Mouse (Mus musculus) spleen, adult 18-20 months (tissue): ENCODE results near the gene Sarnp.
"Not testable (repeated sequence)": the region's sequence is repeated elsewhere in the genome, so short reads cannot be mapped to it uniquely, and the experiment has no call there.

Source experiments
- DNase-seq, 2 experiments: peaks; one replicate each; pipeline ENCODE4 v3.0.0; 2022; ENCODE audit warnings: mixed read lengths in 2 of 2

Sarnp gene

DNA sequence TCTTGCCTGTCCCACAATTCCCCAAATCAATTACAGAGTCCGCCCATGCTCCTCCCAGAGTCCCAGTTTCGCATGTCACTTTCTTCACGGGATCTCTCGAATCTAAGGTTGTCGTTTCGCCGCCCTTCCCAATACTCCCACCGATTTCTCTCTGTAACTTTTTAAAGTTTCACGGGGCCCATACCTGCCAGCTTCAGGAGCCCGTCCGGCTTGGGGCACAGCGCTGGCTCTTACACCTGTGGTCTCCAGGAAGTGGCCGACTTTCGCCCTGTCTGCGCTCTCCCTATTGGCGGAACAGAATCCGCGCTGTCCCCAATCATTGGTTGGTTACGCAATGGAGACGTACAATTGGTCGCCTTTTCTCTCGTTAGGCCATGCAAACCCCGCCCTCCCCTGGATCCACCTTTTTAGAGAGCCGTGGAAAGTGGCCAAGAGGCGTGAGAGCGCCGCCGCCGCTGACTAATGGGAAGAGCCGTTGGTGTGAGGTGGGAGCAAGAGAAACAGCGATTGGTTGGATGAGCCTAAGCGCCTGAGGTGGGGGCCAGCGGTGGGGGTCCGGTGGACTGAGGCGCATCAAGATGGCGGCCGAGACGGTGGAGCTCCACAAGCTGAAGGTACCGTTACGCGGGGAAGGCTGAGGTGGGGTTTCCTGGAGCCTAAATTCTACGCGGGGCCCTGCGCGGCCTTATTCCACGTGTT, 4.4 kb downstream of the Sarnp start, which contains the start of gene Ormdl2:
Gene Ormdl2 (minus strand): TSS at position 288 of the 699 bp plus-strand sequence.
- DNase-seq: peak; percentile 94 to 95

DNA sequence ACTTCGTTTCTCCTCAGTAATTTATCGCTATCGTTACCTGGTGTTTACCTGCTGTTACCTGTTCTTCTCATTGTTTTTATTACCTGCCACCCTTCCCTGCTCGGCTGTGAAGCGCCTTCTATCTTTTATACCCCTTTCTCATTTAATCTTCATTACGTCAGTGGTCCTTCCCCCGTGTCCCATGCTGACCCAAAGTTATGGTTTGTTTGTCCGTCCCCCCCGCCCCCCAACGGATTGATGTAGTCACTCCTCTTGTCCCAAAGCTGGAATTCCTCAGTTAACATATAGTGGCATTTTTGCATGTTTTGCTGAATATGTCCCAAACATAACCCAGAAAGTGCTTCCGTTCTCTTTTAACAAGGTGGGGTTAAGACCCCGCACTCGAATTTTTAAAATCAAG, 5.0 kb downstream of the Sarnp start:
- DNase-seq: no peak

DNA sequence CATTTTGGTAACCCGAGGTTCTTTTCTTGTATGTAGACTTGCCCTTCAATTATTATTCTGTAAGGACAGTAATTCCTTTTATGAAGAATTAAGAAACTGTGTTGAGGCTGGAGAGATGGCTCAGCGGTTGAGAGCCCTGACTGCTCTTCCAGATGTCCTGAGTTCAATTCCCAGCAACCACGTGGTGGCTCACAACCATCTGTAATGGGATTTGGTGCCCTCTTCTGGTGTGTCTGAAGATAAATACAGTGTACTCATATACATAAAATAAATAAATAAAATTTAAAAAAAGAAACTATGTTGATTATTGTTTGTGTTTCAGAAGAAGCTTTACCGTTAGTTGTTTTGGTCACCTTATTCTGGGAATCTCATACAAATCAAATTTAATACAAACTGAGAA, 6.0 kb downstream of the Sarnp start:
- not testable (repeated sequence) for DNase-seq

DNA sequence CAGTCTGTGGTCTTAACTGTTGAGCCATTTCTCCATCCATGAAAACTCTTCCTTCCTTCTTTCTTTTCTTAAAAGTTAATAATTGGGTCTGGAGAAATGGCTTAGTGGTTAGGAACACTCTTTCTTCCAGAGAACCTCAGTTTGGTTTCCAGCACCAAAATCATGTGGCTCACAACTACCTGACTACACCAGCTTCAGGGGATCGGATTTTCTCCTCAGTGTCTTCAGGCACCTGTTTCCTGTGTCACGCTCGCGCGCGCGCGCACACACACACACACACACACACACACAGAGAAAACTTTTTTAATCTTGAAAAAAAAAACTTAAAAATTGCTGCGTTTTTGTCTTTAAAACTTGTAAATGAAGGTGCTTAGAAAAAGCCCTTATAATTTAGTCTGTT, 6.7 kb downstream of the Sarnp start:
- DNase-seq: no peak

GRCm38 (mm10) chr10:128837400-128837799, 20.3 kb downstream of the Sarnp start:
- DNase-seq: no peak

- no peak for DNase-seq
Measured at GRCm38 (mm10) chr10:128839434-128839833, 22.3 kb downstream of the Sarnp start.

- DNase-seq: no peak
Measured at GRCm38 (mm10) chr10:128840612-128841011, 23.5 kb downstream of the Sarnp start.

GRCm38 (mm10) chr10:128843260-128843659, 26.1 kb downstream of the Sarnp start:
- DNase-seq: no peak

GRCm38 (mm10) chr10:128845516-128845915, 28.4 kb downstream of the Sarnp start:
- no peak for DNase-seq

GRCm38 (mm10) chr10:128846664-128847063, 29.5 kb downstream of the Sarnp start:
- DNase-seq: no peak

GRCm38 (mm10) chr10:128848426-128848825, 31.3 kb downstream of the Sarnp start:
- DNase-seq: no peak

GRCm38 (mm10) chr10:128850339-128850738, 33.2 kb downstream of the Sarnp start:
- DNase-seq: no peak

GRCm38 (mm10) chr10:128861176-128861575, 44.0 kb downstream of the Sarnp start:
- DNase-seq: no peak

DNA sequence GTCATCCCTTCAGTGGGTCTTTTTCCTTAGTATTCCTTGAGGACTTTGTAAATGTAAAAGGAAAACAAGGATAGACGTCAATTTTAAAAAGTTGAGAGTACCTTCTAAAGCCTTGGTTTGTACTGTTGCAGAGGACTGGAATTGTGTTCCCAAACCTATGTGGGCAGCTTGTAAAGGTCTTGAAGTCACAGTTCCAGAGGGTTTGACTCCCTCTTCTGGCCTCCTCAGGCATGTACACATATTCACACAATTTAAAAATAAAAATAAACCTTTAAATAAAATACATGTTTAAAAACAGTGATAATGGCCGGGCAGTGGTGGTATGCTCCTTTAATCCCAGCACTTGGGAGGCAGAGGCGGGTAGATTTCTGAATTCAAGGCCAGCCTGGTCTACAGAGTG, 48.9 kb downstream of the Sarnp start:
- no peak for DNase-seq

DNA sequence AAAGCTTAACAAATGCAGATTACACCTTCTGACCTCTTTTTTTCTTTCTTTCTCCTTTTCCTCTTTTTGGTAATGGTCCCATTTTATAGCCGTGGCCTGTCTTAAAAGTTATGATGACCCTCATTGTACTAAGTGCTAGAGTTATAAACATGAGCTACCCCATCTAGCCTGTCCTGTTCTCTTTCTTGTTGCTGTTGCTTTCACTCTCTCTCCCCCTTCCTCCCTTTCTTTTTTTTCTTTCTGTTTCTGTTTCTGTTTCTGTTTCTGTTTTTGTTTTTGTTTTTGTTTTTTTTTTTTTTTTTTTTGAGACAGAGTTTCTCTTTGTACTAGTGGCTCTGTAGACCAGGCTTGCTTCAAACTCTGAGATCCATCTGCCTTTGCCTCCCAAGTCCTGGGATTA, 49.4 kb downstream of the Sarnp start:
- no peak for DNase-seq

DNA sequence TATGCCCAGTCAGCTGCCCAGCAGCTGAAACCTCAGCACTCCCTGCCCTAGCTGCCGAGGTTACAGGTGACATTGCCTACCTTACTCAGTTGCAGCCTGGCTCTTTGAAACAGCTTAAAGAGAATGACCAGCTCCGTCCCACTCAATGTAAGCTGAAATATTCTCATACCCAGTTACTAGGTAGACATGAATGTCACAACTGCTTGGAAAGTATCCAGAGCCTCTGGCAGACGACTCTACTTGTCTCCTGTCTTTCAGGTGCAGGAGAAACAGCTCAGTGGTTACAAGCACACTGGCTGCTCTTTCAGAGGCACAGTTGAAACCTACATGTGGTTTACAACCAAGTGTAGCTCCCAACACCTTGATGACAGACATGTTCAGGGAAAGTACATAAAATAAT, 53.2 kb downstream of the Sarnp start:
- DNase-seq: no peak

DNA sequence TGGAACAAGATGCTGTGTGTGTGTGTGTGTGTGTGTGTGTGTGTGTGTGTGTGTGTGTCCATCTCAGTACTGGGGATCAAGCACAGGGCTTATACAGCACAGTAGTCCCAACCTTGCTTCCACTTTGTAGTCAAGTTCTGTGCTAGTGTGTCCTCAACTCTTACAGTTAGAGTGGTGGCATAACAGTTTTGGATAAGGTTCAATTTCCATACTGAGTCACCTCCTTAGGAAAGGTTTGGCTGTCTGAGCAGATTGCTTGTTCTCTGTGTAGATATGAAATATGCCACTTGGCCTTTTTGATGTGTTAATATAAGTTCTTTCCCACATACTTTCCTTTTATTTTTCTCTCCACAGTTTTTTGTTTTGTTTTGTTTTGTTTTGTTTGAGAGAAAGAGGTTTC, 61.2 kb downstream of the Sarnp start:
- no peak for DNase-seq

DNA sequence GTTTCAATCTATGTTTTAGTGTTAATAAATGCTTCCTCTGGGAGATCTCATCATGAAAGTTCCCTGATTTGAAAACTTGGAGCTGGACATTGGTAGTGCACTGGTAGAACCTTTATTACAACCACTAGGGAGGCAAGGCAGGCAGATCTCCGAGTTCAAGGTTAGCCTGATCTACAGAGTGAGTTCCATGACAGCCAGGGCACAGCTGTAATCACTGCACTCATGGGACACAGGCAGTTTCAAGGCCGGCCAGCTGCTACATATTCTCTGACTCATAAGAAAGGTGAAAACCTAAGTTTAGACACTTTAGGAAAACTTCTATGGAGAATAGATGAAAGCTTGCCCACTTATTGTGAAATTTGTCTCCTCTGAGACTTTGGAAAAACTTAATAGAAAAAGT, 61.7 kb downstream of the Sarnp start:
- DNase-seq: no peak

DNA sequence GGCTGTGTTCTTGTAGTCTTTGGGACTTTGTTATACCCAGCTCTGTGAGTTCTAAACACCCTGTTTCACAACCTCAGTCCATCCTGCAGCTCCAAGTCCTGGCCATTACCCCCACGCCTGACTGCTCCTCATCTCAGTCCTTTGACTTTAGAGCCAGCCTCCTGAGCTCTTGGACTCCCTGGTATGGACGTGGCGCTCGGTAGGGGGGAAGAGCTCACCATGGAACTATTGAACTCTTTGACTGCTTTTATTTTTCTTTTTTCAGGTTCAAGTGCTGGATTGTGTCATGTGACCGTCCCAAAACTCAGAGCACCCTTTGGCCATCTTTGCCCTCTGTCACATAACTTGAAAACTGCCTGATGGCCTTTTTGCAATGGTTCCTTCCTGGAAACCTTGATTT, 64.9 kb downstream of the Sarnp start:
- DNase-seq: no peak

DNA sequence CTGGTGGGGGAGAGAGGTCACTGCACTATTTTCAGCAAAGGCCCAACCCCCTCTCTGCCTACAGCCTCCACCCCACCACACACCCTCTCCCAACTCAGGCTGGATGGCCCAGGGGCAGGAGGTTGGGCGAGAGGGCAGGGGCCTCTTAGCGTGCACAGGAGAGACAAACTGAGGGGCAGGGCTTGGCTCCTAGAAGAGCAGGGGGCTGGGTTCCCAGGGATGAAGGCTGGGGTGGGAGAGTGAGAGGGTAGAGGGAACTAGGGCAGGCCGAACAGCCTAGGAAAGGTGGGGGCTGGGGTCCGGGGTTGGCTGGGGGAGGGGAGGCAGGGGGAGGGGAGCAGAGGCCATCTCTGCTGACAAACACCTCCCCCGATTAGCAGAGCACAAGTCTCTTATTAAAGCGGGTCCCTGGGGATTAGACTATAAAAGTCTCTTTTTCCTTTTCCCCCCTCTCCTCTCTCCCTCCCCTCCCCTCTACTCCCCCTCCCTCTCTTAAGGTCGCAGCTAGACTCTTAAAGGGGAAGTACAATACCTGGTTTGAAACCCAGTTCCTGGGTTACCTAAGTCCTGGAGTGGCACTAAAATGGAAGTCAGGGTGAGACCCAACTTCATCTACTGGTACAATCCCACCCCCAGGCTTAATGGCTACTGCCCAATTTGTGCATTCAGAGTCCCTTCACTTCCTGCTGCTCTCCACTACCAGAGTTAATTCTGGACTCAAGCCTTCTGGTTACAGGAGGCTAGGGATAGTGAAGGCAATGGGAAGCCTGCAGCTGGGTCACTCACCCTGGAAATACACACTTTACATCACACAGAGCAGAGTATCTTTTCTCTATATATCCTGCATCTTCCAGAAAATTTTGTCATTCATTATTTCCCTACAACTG, 72.1 kb downstream of the Sarnp start:
- DNase-seq: no peak

DNA sequence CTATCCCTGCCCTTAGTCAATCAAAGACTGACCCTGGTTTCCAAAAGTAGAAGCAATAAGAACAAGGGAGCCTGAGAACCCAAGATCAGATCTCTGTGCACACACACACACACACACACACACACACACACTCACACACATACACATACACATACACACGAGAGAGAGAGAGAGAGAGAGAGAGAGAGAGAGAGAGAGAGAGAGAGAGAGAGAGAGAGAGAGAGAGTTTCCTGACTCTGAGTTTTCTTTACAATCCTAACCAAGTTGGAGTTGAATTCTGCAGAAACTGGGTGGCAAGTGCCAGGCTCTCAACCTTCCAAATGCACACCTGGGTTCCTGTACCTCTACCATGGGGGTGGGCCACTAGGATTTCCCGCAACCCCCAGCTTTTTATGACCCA, 72.7 kb downstream of the Sarnp start:
- DNase-seq: no peak

GRCm38 (mm10) chr10:128890383-128891295, 73.5 kb downstream of the Sarnp start:
- DNase-seq: peak in 1 of 2 experiments; percentile 37
